Mouse (Mus musculus) liver, adult (tissue): Measurements from ENCODE around the gene Lrsam1.

ENCODE experiments used
- GATA4 ChIP-seq: IDR thresholded peaks from 2 replicates; pipeline ENCODE4 v1.6.1; 2014; ENCODE audit warnings: mild to moderate bottlenecking, low read length; ENCODE audit not compliant: insufficient replicate concordance

Gene Lrsam1

GRCm38 (mm10) chr2:32894097-32894496 is 67.3 kb downstream of the Lrsam1 start:
- no peak for TF ChIP-seq GATA4

- no peak for TF ChIP-seq GATA4
Observed at GRCm38 (mm10) chr2:32892490-32892889, 68.9 kb downstream of the Lrsam1 start.

GRCm38 (mm10) chr2:32891278-32891677 is 70.1 kb downstream of the Lrsam1 start:
- no peak for TF ChIP-seq GATA4

- no peak for TF ChIP-seq GATA4
Observed at GRCm38 (mm10) chr2:32890280-32890679, 71.1 kb downstream of the Lrsam1 start.

GRCm38 (mm10) chr2:32888551-32888950 is 72.9 kb downstream of the Lrsam1 start:
- no peak for TF ChIP-seq GATA4

GRCm38 (mm10) chr2:32888029-32888428 is 73.4 kb downstream of the Lrsam1 start:
- TF ChIP-seq GATA4, result no peak

- TF ChIP-seq GATA4, result no peak
Observed at GRCm38 (mm10) chr2:32884745-32885144, 76.7 kb downstream of the Lrsam1 start.

- no peak for TF ChIP-seq GATA4
Observed at GRCm38 (mm10) chr2:32882283-32883043, 79.0 kb downstream of the Lrsam1 start.

GRCm38 (mm10) chr2:32881723-32882122 is 79.7 kb downstream of the Lrsam1 start:
- TF ChIP-seq GATA4, result no peak

- peak; percentile 35; the same call in 1 of the 2 replicates for TF ChIP-seq GATA4
Observed at GRCm38 (mm10) chr2:32881054-32881453, 80.4 kb downstream of the Lrsam1 start.

- TF ChIP-seq GATA4, result no peak
Observed at GRCm38 (mm10) chr2:32879593-32879992, 81.8 kb downstream of the Lrsam1 start.

GRCm38 (mm10) chr2:32878396-32878795 is 83.0 kb downstream of the Lrsam1 start:
- no peak for TF ChIP-seq GATA4

- TF ChIP-seq GATA4, result no peak
Observed at GRCm38 (mm10) chr2:32877761-32878393, 83.5 kb downstream of the Lrsam1 start.

GRCm38 (mm10) chr2:32877303-32877702 is 84.1 kb downstream of the Lrsam1 start:
- TF ChIP-seq GATA4, result peak; percentile 42; the same call in 1 of the 2 replicates

- no peak for TF ChIP-seq GATA4
Observed at GRCm38 (mm10) chr2:32876490-32877302, 84.7 kb downstream of the Lrsam1 start.
